Mouse (Mus musculus): ENCODE results near the gene Wee2. TPM values are rescaled to one million over a fixed set of nuclear protein-coding genes. Genes with fewer than 3 reads are reported as not detected.

Gene Wee2
- polyA plus RNA-seq (2014; fragmentation: Nextera tagmentation; extraction: Ambion mirVana), result 0.07 and 0.23 TPM in 2 replicates

- no peak within 1 kb of the TSS for H3K4me2 ChIP-seq (ENCODE audit: low read length)
- no peak within 1 kb of the TSS for H3K4me3 ChIP-seq (ENCODE audit: low read depth, low read length)
- ATAC-seq, result no peak
- 0 out of 2 replicates have a peak, but pooled peaks cover 3% of the 10 kb centered on the region for H3K27me3 ChIP-seq (replicated peaks; ENCODE audit: control insufficient read depth, insufficient read depth, low read length)
- H3K27ac ChIP-seq (ENCODE audit: low read depth, low read length), result no peak within 1 kb of the TSS; the same call in 1 of the 2 replicates
- peak; percentile 56 for DNase-seq (ENCODE audit: low spot score)
- no peak within 1 kb of the TSS for H3K9ac ChIP-seq (ENCODE audit: low read length)
- WGBS, result 55% methylated on average over 5 of the region's 5 CpGs
- H3K9me3 ChIP-seq (replicated peaks; ENCODE audit: control insufficient read depth, low read length), result no peaks in the 10 kb centered on the region
- peaks cover 8% of the 10 kb centered on the region for H3K4me1 ChIP-seq (ENCODE audit: control insufficient read depth, insufficient read depth, low read length)
- no peaks in the 10 kb centered on the region for H3K36me3 ChIP-seq (ENCODE audit: control insufficient read depth, insufficient read depth, low read length)
Observed at GRCm38 (mm10) chr6:40438936-40439335, at the start of gene Wee2. Gene Wee2, plus strand, starts transcription at chr6:40439088.

- DNase-seq (ENCODE audit: low spot score) (no peak), ATAC-seq (no peak)
- WGBS, result 81% methylated on average over 1 of the region's 1 CpGs
- H3K9me3 ChIP-seq (replicated peaks; ENCODE audit: control insufficient read depth, low read length), result no peaks in the 10 kb centered on the region
- no peaks in the 10 kb centered on the region for H3K27me3 ChIP-seq (replicated peaks; ENCODE audit: control insufficient read depth, insufficient read depth, low read length)
- H3K4me3 ChIP-seq (ENCODE audit: low read depth, low read length), result no peak overlapping the region
- no peak overlapping the region for H3K4me2 ChIP-seq (ENCODE audit: low read length)
- no peak overlapping the region for H3K27ac ChIP-seq (ENCODE audit: low read depth, low read length)
- peaks cover 18% of the 10 kb centered on the region for H3K36me3 ChIP-seq (ENCODE audit: control insufficient read depth, insufficient read depth, low read length)
- H3K9ac ChIP-seq (ENCODE audit: low read length), result no peak overlapping the region
- no peaks in the 10 kb centered on the region for H3K4me1 ChIP-seq (ENCODE audit: control insufficient read depth, insufficient read depth, low read length)
Observed at GRCm38 (mm10) chr6:40390975-40391374, 47.9 kb upstream of the Wee2 start.

- DNase-seq (ENCODE audit: low spot score) (peak; percentile 97), ATAC-seq (peak; percentile 97)
- H3K9me3 ChIP-seq (replicated peaks; ENCODE audit: control insufficient read depth, low read length), result no peaks in the 10 kb centered on the region
- no peaks in the 10 kb centered on the region for H3K27me3 ChIP-seq (replicated peaks; ENCODE audit: control insufficient read depth, insufficient read depth, low read length)
- peak overlapping the region; percentile 27; the same call in 1 of the 2 replicates for H3K27ac ChIP-seq (ENCODE audit: low read depth, low read length)
- H3K4me3 ChIP-seq (ENCODE audit: low read depth, low read length), result no peak overlapping the region
- peaks cover 11% of the 10 kb centered on the region for H3K36me3 ChIP-seq (ENCODE audit: control insufficient read depth, insufficient read depth, low read length)
- no peak overlapping the region for H3K4me2 ChIP-seq (ENCODE audit: low read length)
- no peaks in the 10 kb centered on the region for H3K4me1 ChIP-seq (ENCODE audit: control insufficient read depth, insufficient read depth, low read length)
- H3K9ac ChIP-seq (ENCODE audit: low read length), result no peak overlapping the region
- 1% methylated on average over 3 of the region's 3 CpGs for WGBS
Observed at GRCm38 (mm10) chr6:40393213-40393612, 45.7 kb upstream of the Wee2 start.

GRCm38 (mm10) chr6:40402031-40402430, 36.9 kb upstream of the Wee2 start:
- H3K9me3 ChIP-seq (replicated peaks; ENCODE audit: control insufficient read depth, low read length), result 0 out of 2 replicates have a peak, but pooled peaks cover 2% of the 10 kb centered on the region
- H3K27ac ChIP-seq (ENCODE audit: low read depth, low read length), result no peak overlapping the region
- no peak for ATAC-seq
- H3K4me2 ChIP-seq (ENCODE audit: low read length), result no peak overlapping the region
- WGBS, result 96% methylated on average over 2 of the region's 2 CpGs
- no peak for DNase-seq (ENCODE audit: low spot score)
- H3K4me1 ChIP-seq (ENCODE audit: control insufficient read depth, insufficient read depth, low read length), result no peaks in the 10 kb centered on the region
- H3K36me3 ChIP-seq (ENCODE audit: control insufficient read depth, insufficient read depth, low read length), result peaks cover 68% of the 10 kb centered on the region
- H3K9ac ChIP-seq (ENCODE audit: low read length), result no peak overlapping the region
- no peak overlapping the region for H3K4me3 ChIP-seq (ENCODE audit: low read depth, low read length)
- H3K27me3 ChIP-seq (replicated peaks; ENCODE audit: control insufficient read depth, insufficient read depth, low read length), result no peaks in the 10 kb centered on the region

- Histone ChIP-seq H3K27ac (ENCODE audit: low read depth, low read length) (no peak overlapping the region), H3K4me2 (ENCODE audit: low read length) (no peak overlapping the region), H3K9me3 (replicated peaks; ENCODE audit: control insufficient read depth, low read length) (0 out of 2 replicates have a peak, but pooled peaks cover 2% of the 10 kb centered on the region), H3K4me3 (ENCODE audit: low read depth, low read length) (no peak overlapping the region), H3K9ac (ENCODE audit: low read length) (no peak overlapping the region), H3K4me1 (ENCODE audit: control insufficient read depth, insufficient read depth, low read length) (no peaks in the 10 kb centered on the region), H3K36me3 (ENCODE audit: control insufficient read depth, insufficient read depth, low read length) (peaks cover 79% of the 10 kb centered on the region), H3K27me3 (replicated peaks; ENCODE audit: control insufficient read depth, insufficient read depth, low read length) (no peaks in the 10 kb centered on the region)
- ATAC-seq (no peak), DNase-seq (ENCODE audit: low spot score) (no peak)
- 86% methylated on average over 4 of the region's 4 CpGs for WGBS
Observed at GRCm38 (mm10) chr6:40403640-40404285, 35.1 kb upstream of the Wee2 start.

- 95% methylated on average over 3 of the region's 3 CpGs for WGBS
- no peak for ATAC-seq
- Histone ChIP-seq H3K27me3 (replicated peaks; ENCODE audit: control insufficient read depth, insufficient read depth, low read length) (no peaks in the 10 kb centered on the region), H3K36me3 (ENCODE audit: control insufficient read depth, insufficient read depth, low read length) (peaks cover 51% of the 10 kb centered on the region), H3K9me3 (replicated peaks; ENCODE audit: control insufficient read depth, low read length) (no peaks in the 10 kb centered on the region), H3K4me1 (ENCODE audit: control insufficient read depth, insufficient read depth, low read length) (no peaks in the 10 kb centered on the region), H3K27ac (ENCODE audit: low read depth, low read length) (no peak overlapping the region), H3K4me2 (ENCODE audit: low read length) (no peak overlapping the region), H3K4me3 (ENCODE audit: low read depth, low read length) (no peak overlapping the region), H3K9ac (ENCODE audit: low read length) (no peak overlapping the region)
- no peak for DNase-seq (ENCODE audit: low spot score)
Observed at GRCm38 (mm10) chr6:40411085-40411484, 27.8 kb upstream of the Wee2 start.

GRCm38 (mm10) chr6:40413046-40413445, 25.8 kb upstream of the Wee2 start:
- Histone ChIP-seq H3K36me3 (ENCODE audit: control insufficient read depth, insufficient read depth, low read length) (peaks cover 41% of the 10 kb centered on the region), H3K4me3 (ENCODE audit: low read depth, low read length) (no peak overlapping the region), H3K4me2 (ENCODE audit: low read length) (no peak overlapping the region), H3K27me3 (replicated peaks; ENCODE audit: control insufficient read depth, insufficient read depth, low read length) (no peaks in the 10 kb centered on the region), H3K27ac (ENCODE audit: low read depth, low read length) (no peak overlapping the region), H3K9ac (ENCODE audit: low read length) (no peak overlapping the region), H3K4me1 (ENCODE audit: control insufficient read depth, insufficient read depth, low read length) (no peaks in the 10 kb centered on the region), H3K9me3 (replicated peaks; ENCODE audit: control insufficient read depth, low read length) (no peaks in the 10 kb centered on the region)
- DNase-seq (ENCODE audit: low spot score), result no peak
- 93% methylated on average over 5 of the region's 5 CpGs for WGBS
- ATAC-seq, result no peak

- Histone ChIP-seq H3K27ac (ENCODE audit: low read depth, low read length) (no peak overlapping the region), H3K9ac (ENCODE audit: low read length) (no peak overlapping the region), H3K9me3 (replicated peaks; ENCODE audit: control insufficient read depth, low read length) (no peaks in the 10 kb centered on the region), H3K4me2 (ENCODE audit: low read length) (no peak overlapping the region), H3K36me3 (ENCODE audit: control insufficient read depth, insufficient read depth, low read length) (peaks cover 38% of the 10 kb centered on the region), H3K27me3 (replicated peaks; ENCODE audit: control insufficient read depth, insufficient read depth, low read length) (no peaks in the 10 kb centered on the region), H3K4me1 (ENCODE audit: control insufficient read depth, insufficient read depth, low read length) (no peaks in the 10 kb centered on the region), H3K4me3 (ENCODE audit: low read depth, low read length) (no peak overlapping the region)
- DNase-seq (ENCODE audit: low spot score) (no peak), ATAC-seq (no peak)
- WGBS, result 90% methylated on average over 3 of the region's 3 CpGs
Observed at GRCm38 (mm10) chr6:40413565-40413964, 25.3 kb upstream of the Wee2 start.

- Histone ChIP-seq H3K36me3 (ENCODE audit: control insufficient read depth, insufficient read depth, low read length) (peaks cover 36% of the 10 kb centered on the region), H3K27ac (ENCODE audit: low read depth, low read length) (no peak overlapping the region), H3K9me3 (replicated peaks; ENCODE audit: control insufficient read depth, low read length) (no peaks in the 10 kb centered on the region), H3K9ac (ENCODE audit: low read length) (no peak overlapping the region), H3K4me2 (ENCODE audit: low read length) (no peak overlapping the region), H3K4me3 (ENCODE audit: low read depth, low read length) (no peak overlapping the region), H3K27me3 (replicated peaks; ENCODE audit: control insufficient read depth, insufficient read depth, low read length) (no peaks in the 10 kb centered on the region), H3K4me1 (ENCODE audit: control insufficient read depth, insufficient read depth, low read length) (no peaks in the 10 kb centered on the region)
- no peak for DNase-seq (ENCODE audit: low spot score)
- no peak for ATAC-seq
- WGBS, result 82% methylated on average over 5 of the region's 5 CpGs
Observed at GRCm38 (mm10) chr6:40415799-40416198, 23.1 kb upstream of the Wee2 start.
